Mouse (Mus musculus): Measurements from ENCODE around the gene Nxnl1.

The Nxnl1 gene

DNA sequence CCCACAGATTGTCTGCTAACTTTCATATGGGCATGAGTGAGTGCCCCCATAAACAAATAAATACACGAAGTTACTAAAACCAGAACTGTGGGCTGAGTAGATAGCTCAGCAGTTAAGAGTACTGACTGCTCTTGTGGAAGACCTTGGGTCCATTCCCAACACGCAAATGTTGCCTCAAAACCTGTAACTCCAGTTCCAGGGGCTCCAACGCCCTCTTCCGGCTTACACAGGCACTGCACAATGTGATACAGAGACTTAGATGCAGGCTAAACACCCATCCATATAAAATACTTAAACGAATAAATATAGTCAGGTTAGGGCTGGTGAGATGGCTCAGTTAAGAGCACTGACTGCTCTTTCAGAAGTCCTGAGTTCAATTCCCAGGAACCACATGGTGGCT lies 51.4 kb downstream of the Nxnl1 start:
- DNase-seq (ENCODE audit: low spot score) = no peak

DNA sequence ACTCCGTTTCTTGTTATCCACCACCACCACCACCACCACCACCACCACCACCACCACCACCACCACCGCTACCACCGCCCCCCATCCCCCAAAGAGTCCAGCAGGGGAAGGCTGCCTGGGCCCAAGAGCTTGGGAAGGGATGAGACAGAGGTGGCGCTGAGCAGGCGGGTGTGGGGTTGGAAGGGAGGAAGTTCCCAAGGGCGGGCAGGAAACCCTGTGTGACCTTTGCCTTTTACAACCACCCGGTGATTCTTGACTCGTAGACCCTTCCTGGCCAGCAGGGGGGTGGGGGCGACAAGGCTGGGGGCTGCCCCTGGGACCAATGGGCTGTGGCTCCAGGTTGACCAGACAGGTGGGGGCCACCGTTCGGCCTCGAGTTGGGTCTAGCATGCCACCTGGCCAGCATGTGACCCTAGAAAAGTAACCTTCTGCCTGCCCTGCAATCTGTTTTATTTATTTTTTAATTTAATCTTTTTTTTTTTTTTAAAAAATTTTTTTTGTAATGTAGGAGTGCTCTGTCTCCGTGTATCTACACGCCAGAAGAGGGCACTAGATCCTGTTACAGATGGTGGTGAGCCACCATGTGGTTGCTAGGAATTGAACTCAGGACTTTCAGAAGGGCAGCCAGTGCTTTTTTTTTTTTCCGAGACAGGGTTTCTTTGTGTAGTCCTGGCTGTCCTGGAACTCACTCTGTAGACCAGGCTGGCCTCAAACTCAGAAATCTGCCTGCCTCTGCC lies 53.2 kb downstream of the Nxnl1 start:
- no peak for DNase-seq (ENCODE audit: low spot score)

DNA sequence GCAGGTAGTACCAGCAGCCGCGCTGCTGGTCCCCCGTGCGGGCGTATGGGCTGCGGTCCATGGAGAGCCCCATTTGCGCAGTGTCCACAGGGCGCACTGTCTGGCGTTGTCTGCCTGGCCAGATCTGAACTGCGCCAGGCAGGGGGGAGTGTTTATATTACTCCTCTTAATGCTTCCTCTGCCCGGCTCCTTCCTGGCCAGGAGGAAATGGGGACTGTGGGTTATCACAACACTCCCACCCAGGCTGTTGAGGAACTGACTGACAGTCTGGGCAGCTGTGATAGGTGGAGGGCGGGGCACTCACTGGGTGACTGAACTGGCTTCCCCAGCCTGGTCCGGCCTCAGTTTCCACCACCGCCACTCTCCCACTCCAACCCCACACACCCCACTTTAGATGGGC lies 54.8 kb downstream of the Nxnl1 start, which contains the start of gene Plvap:
Gene Plvap, minus strand, starts transcription at position 109 of the 400 bp plus-strand sequence.
- no peak for DNase-seq (ENCODE audit: low spot score)
